Comparison of ENCODE assay signal across 8 mouse cellular contexts in the genomic region with DNA sequence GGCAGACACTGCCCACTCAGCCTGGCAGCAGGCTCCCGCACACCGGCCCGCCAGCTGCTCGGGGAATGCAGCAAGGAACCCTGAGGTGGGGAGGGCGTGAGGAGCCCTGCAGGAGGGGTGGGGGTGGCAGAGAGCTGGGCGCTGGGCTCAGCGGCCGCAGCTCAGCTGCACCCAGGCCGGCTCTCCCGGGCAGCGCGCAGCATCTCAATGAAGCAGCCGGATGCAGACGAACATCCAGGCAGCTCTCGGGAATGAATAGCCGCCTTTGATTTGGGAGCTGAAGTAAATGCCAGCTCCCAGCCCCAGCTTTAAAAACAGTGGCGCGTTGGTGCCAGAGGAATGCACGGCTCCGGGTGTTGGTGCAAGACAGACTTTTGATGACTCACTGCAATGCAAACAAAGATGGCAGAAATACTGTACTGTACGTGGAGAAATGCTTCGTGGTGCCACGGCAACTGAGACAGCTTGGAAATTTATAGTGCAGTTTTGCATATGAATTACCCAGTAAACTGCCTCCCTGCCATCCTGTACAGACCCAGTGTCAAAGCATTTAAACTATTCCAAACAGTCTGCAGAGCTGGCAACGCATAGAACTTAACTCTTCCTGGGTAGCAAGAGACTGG. TPM values are rescaled to one million over a fixed set of nuclear protein-coding genes. Genes with fewer than 3 reads are reported as not detected.
A peak's percentile ranks its signal among the peaks of the same experiment; 100 is the strongest.
DNase-seq lines count a peak whose midpoint lies in the region; ATAC-seq and TF ChIP-seq lines count a peak whose summit lies in the region.

No protein-coding gene starts in this region.

- H3K4me1 ChIP-seq in forebrain, embryonic 13.5 days: peaks cover 39% of the 10 kb centered on the region
- H3K4me1 ChIP-seq in intestine, embryonic 15.5 days (replicated peaks): peaks cover 24% of the 10 kb centered on the region
- H3K4me1 ChIP-seq in limb, embryonic 11.5 days (ENCODE audit: control insufficient read depth, insufficient read depth, low read length): no peaks in the 10 kb centered on the region
- H3K4me1 ChIP-seq in midbrain, embryonic 16.5 days (ENCODE audit: control insufficient read depth, insufficient read depth, low read length): peaks cover 13% of the 10 kb centered on the region

- WGBS in forebrain, embryonic 13.5 days: under 1% methylated on average over 24 of the region's 24 CpGs
- under 1% methylated on average over 24 of the region's 24 CpGs for WGBS in intestine, embryonic 15.5 days
- WGBS in limb, embryonic 11.5 days: 1% methylated on average over 22 of the region's 24 CpGs
- 1% methylated on average over 24 of the region's 24 CpGs for WGBS in midbrain, embryonic 16.5 days

- TF ChIP-seq CTCF in brain, embryonic 14.5 days (IDR thresholded peaks at IDR 0.05; ENCODE audit: borderline replicate concordance, extremely low read depth, insufficient read depth, insufficient read length): no peak

- TF ChIP-seq POLR2A in brain, embryonic 14.5 days (IDR thresholded peaks at IDR 0.05; ENCODE audit: borderline replicate concordance, extremely low read depth, insufficient read depth, insufficient read length, poor library complexity, severe bottlenecking): peak; percentile 85; the same call in 1 of the 2 replicates

- peak; percentile 39 for DNase-seq in gastrocnemius, postnatal 10 days
- DNase-seq in gastrocnemius, postnatal 36 days: no peak
- peak; percentile 95 for DNase-seq in brain, embryonic 14.5 days (ENCODE audit: low read depth)
- peak; percentile 66 for DNase-seq in limb, embryonic 11.5 days (ENCODE audit: low spot score)

- H3K36me3 ChIP-seq in forebrain, embryonic 13.5 days (ENCODE audit: poor library complexity, severe bottlenecking): peaks cover 9% of the 10 kb centered on the region; the same call in 1 of the 2 replicates
- H3K36me3 ChIP-seq in intestine, embryonic 15.5 days: no peaks in the 10 kb centered on the region
- H3K36me3 ChIP-seq in limb, embryonic 11.5 days (ENCODE audit: control insufficient read depth, insufficient read depth, low read length): no peaks in the 10 kb centered on the region
- no peaks in the 10 kb centered on the region for H3K36me3 ChIP-seq in midbrain, embryonic 16.5 days (ENCODE audit: control insufficient read depth, insufficient read depth, low read length)

- ATAC-seq in forebrain, embryonic 13.5 days: peak; percentile 89
- ATAC-seq in intestine, embryonic 15.5 days: peak; percentile 71
- peak; percentile 36; the same call in 1 of the 2 replicates for ATAC-seq in limb, embryonic 11.5 days (ENCODE audit: insufficient number of reproducible peaks, low FRiP score, low TSS enrichment, low read depth)
- peak; percentile 84 for ATAC-seq in midbrain, embryonic 16.5 days
- ATAC-seq in megakaryocyte progenitor cell, adult 5-6 weeks (replicated peaks; ENCODE audit: poor library complexity): no peak

- H3K27ac ChIP-seq in forebrain, embryonic 13.5 days: peak overlapping the region; percentile 91
- H3K27ac ChIP-seq in intestine, embryonic 15.5 days: peak overlapping the region; percentile 76
- H3K27ac ChIP-seq in limb, embryonic 11.5 days (replicated peaks; ENCODE audit: low read depth, low read length): 0 out of 2 replicates have a peak overlapping the region, but pooled peaks have one; percentile 36
- peak overlapping the region; percentile 82 for H3K27ac ChIP-seq in midbrain, embryonic 16.5 days (ENCODE audit: low read length)

- intact Hi-C loops in gastrocnemius, postnatal 36 days (cut with DNase I): no loop called here

- H3K27me3 ChIP-seq in forebrain, embryonic 13.5 days: peaks cover 3% of the 10 kb centered on the region; the same call in 1 of the 2 replicates
- H3K27me3 ChIP-seq in intestine, embryonic 15.5 days (replicated peaks): peaks cover 13% of the 10 kb centered on the region; the same call in 1 of the 2 replicates
- H3K27me3 ChIP-seq in limb, embryonic 11.5 days (ENCODE audit: control insufficient read depth, insufficient read depth, low read length): peaks cover 21% of the 10 kb centered on the region; the same call in 1 of the 2 replicates
- H3K27me3 ChIP-seq in midbrain, embryonic 16.5 days (ENCODE audit: control insufficient read depth, insufficient read depth, low read depth, low read length): no peaks in the 10 kb centered on the region

- peak overlapping the region; percentile 92 for H3K9ac ChIP-seq in forebrain, embryonic 13.5 days
- H3K9ac ChIP-seq in intestine, embryonic 15.5 days: peak overlapping the region; percentile 53
- peak overlapping the region; percentile 82 for H3K9ac ChIP-seq in limb, embryonic 11.5 days (ENCODE audit: low read length)
- H3K9ac ChIP-seq in midbrain, embryonic 16.5 days (ENCODE audit: low read depth, low read length): peak overlapping the region; percentile 88

- no peaks in the 10 kb centered on the region for H3K9me3 ChIP-seq in forebrain, embryonic 13.5 days (replicated peaks)
- no peaks in the 10 kb centered on the region for H3K9me3 ChIP-seq in intestine, embryonic 15.5 days
- H3K9me3 ChIP-seq in limb, embryonic 11.5 days (ENCODE audit: control insufficient read depth, low read length): no peaks in the 10 kb centered on the region
- H3K9me3 ChIP-seq in midbrain, embryonic 16.5 days (replicated peaks; ENCODE audit: control insufficient read depth, low read length, poor library complexity, severe bottlenecking): no peaks in the 10 kb centered on the region

- peak overlapping the region; percentile 94 for H3K4me2 ChIP-seq in forebrain, embryonic 13.5 days
- H3K4me2 ChIP-seq in intestine, embryonic 15.5 days (replicated peaks): peak overlapping the region; percentile 98
- peak overlapping the region; percentile 99 for H3K4me2 ChIP-seq in limb, embryonic 11.5 days (ENCODE audit: low read depth, severe bottlenecking)
- H3K4me2 ChIP-seq in midbrain, embryonic 16.5 days (ENCODE audit: low read length): peak overlapping the region; percentile 75

- H3K4me3 ChIP-seq in forebrain, embryonic 13.5 days: peak overlapping the region; percentile 73
- H3K4me3 ChIP-seq in intestine, embryonic 15.5 days (replicated peaks): peak overlapping the region; percentile 52
- peak overlapping the region; percentile 65 for H3K4me3 ChIP-seq in limb, embryonic 11.5 days (ENCODE audit: low read depth, low read length)
- H3K4me3 ChIP-seq in midbrain, embryonic 16.5 days (ENCODE audit: low read depth, low read length): peak overlapping the region; percentile 77

RNA-seq across cellular contexts. Expression of gene Nacc2, which starts 31.1 kb away (rescaled TPM):
- total RNA-seq in gastrocnemius, postnatal 10 days (2021): 10 to 100 TPM; 13.4 to 14.5 TPM
- 10 to 100 TPM; 16.3 to 27.7 TPM for total RNA-seq in gastrocnemius, postnatal 36 days (2021)
- 12.0 and 14.8 TPM in 2 replicates for polyA plus RNA-seq in brain, embryonic 14.5 days (2012; rRNA removed)
- polyA plus RNA-seq in forebrain, embryonic 13.5 days (2015; fragmentation: Nextera tagmentation; extraction: Ambion mirVana): 9.4 and 10.6 TPM in 2 replicates
- polyA plus RNA-seq in intestine, embryonic 15.5 days (2015; fragmentation: Nextera tagmentation; extraction: Ambion mirVana): 14.4 and 16.9 TPM in 2 replicates
- polyA plus RNA-seq in limb, embryonic 11.5 days (2014; fragmentation: Nextera tagmentation; extraction: Ambion mirVana): 2.8 and 4.0 TPM in 2 replicates
- 14.1 and 18.1 TPM in 2 replicates for polyA plus RNA-seq in midbrain, embryonic 16.5 days (2015; fragmentation: Nextera tagmentation; extraction: Ambion mirVana)
- total RNA-seq in megakaryocyte progenitor cell, adult 5-6 weeks (2015): 1.1 and 1.2 TPM in 2 replicates
- total RNA-seq in megakaryocyte progenitor cell, adult 5-6 weeks (2017): 0.67 and 1.2 TPM in 2 replicates

Comparison
In these comparisons a context has a peak if more than half of its experiments do, and no peak if none do; other contexts are left out.
1. DNase-seq: peak in gastrocnemius, postnatal 10 days (single experiment), brain, embryonic 14.5 days (single experiment) and limb, embryonic 11.5 days (single experiment); none in gastrocnemius, postnatal 36 days (0 of 2).
2. H3K27ac ChIP-seq: peak in every context shown above with its lines; median percentile 91 in forebrain, embryonic 13.5 days; 82 in midbrain, embryonic 16.5 days; 76 in intestine, embryonic 15.5 days; 36 in limb, embryonic 11.5 days.
3. Peak in every context shown above with its lines, with median percentiles within 50 percentile points of each other: H3K4me2 ChIP-seq, H3K4me3 ChIP-seq and H3K9ac ChIP-seq.